Mouse (Mus musculus) liver, adult 2 months (tissue): ENCODE results near the gene Gm20388.

Experiments
- CTCF ChIP-seq: fragments of 200-500 bp; IDR thresholded peaks from 2 replicates; pipeline ENCODE4 v1.5.1; 2011; ENCODE audit warnings: low read depth, low read length, control low read depth
- POLR2A ChIP-seq: fragments of 200-500 bp; IDR thresholded peaks from 2 replicates; pipeline ENCODE4 v1.6.1; 2011; ENCODE audit warnings: low read length, control low read depth; ENCODE audit not compliant: insufficient read depth; ENCODE audit errors: extremely low read depth

DNA sequence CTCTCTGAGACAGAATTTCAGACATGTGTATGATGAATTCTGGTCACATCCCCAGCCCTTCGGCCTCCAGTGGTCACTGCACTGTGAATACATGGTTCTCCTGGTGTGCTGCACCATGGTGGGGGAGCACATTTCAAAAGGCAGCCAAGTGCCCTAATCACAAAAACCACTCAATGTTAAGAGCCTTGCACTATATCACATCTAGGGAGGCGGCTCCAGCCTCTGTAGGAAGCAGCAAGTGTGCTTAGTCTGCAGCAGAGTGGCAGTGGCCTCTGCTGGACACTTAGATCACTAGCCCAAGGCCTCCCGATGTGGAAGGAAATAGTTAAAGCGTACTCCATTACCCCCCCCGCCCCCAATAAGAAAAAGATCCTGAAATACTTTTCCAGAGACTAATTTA is 2988.4 kb downstream of the Gm20388 start:
- TF ChIP-seq CTCF (no peak), POLR2A (no peak)
